Mouse (Mus musculus) heart, adult 2 months (tissue): ENCODE results near the gene Mtmr3. TPM values are rescaled to one million over a fixed set of nuclear protein-coding genes. Genes with fewer than 3 reads are reported as not detected.
"Not testable (repeated sequence)": the region's sequence is repeated elsewhere in the genome, so short reads cannot be mapped to it uniquely, and the experiment has no call there.

Source experiments
- DNase-seq, 2 experiments: peaks; one replicate each; pipeline ENCODE4 v3.0.0; 2021
- H3K27ac ChIP-seq: fragments of 200-600 bp; 2 replicates; pipeline ENCODE4 v1.8.1; 2022
- H3K27me3 ChIP-seq: fragments of 200-500 bp; 2 replicates; pipeline ENCODE4 v1.6.1; 2012; ENCODE audit warnings: mild to moderate bottlenecking, low read length, inconsistent platforms, mixed read lengths; ENCODE audit not compliant: control insufficient read depth, insufficient read depth
- H3K36me3 ChIP-seq: fragments of 200-500 bp; 2 replicates; pipeline ENCODE4 v1.6.1; 2012; ENCODE audit warnings: low read length, inconsistent platforms; ENCODE audit not compliant: control insufficient read depth, insufficient read depth
- H3K4me1 ChIP-seq: fragments of 200-500 bp; 2 replicates; pipeline ENCODE4 v1.6.1; 2011; ENCODE audit warnings: low read length; ENCODE audit not compliant: control insufficient read depth, insufficient read depth
- H3K4me3 ChIP-seq: fragments of 200-600 bp; 2 replicates; pipeline ENCODE4 v1.8.1; 2022
- H3K79me2 ChIP-seq: fragments of 200-500 bp; replicated peaks from 2 replicates; pipeline ENCODE4 v1.6.1; 2012; ENCODE audit warnings: mild to moderate bottlenecking, inconsistent platforms, low read length, moderate library complexity, mixed read lengths; ENCODE audit not compliant: control insufficient read depth, insufficient read depth
- H3K9ac ChIP-seq: fragments of 200-500 bp; 2 replicates; pipeline ENCODE4 v1.6.1; 2012; ENCODE audit warnings: low read depth, mild to moderate bottlenecking, control low read depth, inconsistent platforms, low read length, mixed read lengths
- CTCF ChIP-seq: fragments of 200-600 bp; IDR thresholded peaks from 2 replicates; pipeline ENCODE4 v1.8.1; 2022; ENCODE audit warnings: antibody characterized with exemption, mild to moderate bottlenecking, moderate library complexity
- EP300 ChIP-seq: fragments of 200-500 bp; IDR thresholded peaks from 2 replicates; pipeline ENCODE4 v1.6.1; 2011; ENCODE audit warnings: low read depth, low read length, control low read depth; ENCODE audit not compliant: insufficient read depth
- POLR2A ChIP-seq: fragments of 200-500 bp; IDR thresholded peaks from 2 replicates; pipeline ENCODE4 v1.6.1; 2011; ENCODE audit warnings: mild to moderate bottlenecking, low read depth, low read length, control low read depth; ENCODE audit not compliant: insufficient read depth
- WGBS: fragments of 180-500 bp; shearing (Covaris S2); methylation state at CpG from one replicate; pipeline ENCODE4 v1.1.7; 2018; 5-methylcytosine and 5-hydroxymethylcytosine counted together
- intact Hi-C: fragments of 180-260 bp; cut with DNase I; formaldehyde crosslinking; loops from one replicate; pipeline ENCODE4 v1.15.1; 2025
- polyA plus RNA-seq: library from polyadenylated mRNA; depleted of rRNA; stranded (reverse); fragments of >200 nt; gene quantifications from 2 replicates; pipeline ENCODE4 v1.2.3, GENCODE M21; 2012
- total RNA-seq, 2 experiments: library from RNA; stranded (reverse); gene quantifications; 2 replicates each; pipeline ENCODE4 v1.2.3; 2021

The Mtmr3 gene
- total and polyA plus RNA-seq, 3 experiments = 24.4 to 50.8 (median 43.9) TPM

DNA sequence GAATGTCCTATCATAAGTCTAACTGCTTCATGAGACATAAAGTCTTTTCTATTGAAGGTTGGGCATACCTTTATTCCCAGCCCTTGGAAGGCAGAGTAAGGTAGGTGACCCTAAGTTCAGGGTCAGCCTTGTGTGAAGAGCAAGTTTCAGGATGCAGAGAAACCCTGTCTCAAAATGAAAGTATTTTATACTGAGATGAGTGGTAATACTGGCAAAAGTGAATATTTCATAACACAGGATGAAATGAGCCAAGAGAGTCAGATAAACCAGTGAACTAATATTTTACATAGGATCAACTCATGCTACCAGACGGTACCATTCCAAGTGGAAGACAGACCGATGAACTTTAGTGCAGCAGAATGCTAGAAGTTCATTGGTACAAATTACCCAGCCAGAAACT, 3.7 kb upstream of the Mtmr3 start:
- Histone ChIP-seq H3K79me2 (peaks cover 2% of the 10 kb centered on the region; the same call in 1 of the 2 replicates), H3K4me3 (no peak overlapping the region), H3K27ac (peak overlapping the region; percentile 10; the same call in 1 of the 2 replicates), H3K4me1 (peaks cover 9% of the 10 kb centered on the region), H3K36me3 (peaks cover 2% of the 10 kb centered on the region; the same call in 1 of the 2 replicates), H3K9ac (no peak overlapping the region), H3K27me3 (no peaks in the 10 kb centered on the region)
- TF ChIP-seq CTCF (no peak), EP300 (no peak), POLR2A (no peak)
- 77% methylated on average over 2 of the region's 2 CpGs for WGBS
- intact Hi-C loops = no loop called here
- no peak for DNase-seq

DNA sequence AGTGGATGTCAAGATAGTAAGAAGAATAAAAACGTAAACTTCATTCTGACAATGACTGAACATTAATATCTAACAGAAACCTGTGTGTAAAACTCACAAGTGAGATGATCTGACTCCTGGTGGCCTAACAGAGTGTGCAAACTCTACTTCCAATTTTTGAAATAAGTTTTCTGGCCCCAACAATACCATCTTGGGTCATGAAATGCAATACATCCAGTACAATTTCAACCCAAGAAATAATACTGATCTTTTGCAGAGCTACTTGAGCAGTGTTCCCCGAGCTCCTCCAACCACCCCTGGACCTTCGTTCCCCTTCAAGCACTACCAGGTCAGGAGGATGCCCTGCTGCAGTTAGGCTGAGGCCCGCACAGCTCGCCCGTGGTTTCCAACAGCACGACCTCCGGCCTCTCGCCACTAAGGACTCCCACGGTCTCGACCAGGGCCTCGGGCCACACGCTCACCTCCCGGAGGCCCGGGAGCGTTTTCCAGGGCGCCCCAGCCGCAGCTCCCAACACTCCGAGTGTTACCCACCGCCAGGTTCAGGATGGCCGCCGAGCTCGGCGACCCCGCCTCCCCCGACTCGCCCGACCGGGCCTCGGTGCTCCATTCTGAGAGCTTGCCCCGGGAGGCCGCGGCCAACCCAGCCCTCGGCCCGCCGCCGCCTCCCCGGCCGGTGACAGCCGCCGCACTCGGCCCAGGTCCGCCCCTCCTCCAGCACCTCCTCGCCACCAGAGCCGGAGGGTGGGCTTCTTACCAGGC, 635 bp downstream of the Mtmr3 start:
- H3K79me2 ChIP-seq = peaks cover 4% of the 10 kb centered on the region; the same call in 1 of the 2 replicates
- no peak for DNase-seq
- H3K27ac ChIP-seq = peak overlapping the region; percentile 98

DNA sequence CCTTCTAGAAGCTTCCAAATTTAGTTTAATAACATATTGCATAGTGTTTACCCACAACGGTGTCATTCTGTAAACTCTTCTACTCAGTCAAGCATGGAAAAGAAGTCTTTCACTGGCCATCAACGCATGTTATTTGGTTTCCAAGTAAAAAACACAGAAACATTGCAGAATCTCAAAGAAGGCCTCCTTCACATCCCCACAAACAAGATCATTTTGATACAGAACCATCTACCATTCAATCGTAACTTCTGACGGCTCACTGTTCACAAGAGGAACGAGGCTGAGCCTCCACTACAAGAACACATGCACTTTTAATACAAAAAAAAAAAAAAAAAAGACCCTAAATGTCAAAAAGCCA, 1.2 kb downstream of the Mtmr3 start:
- peaks cover 15% of the 10 kb centered on the region for H3K4me1 ChIP-seq
- peak overlapping the region; percentile 47; the same call in 1 of the 2 replicates for H3K9ac ChIP-seq
- 8% methylated on average over 5 of the region's 5 CpGs for WGBS
- DNase-seq = no peak
- peaks cover 4% of the 10 kb centered on the region; the same call in 1 of the 2 replicates for H3K79me2 ChIP-seq
- no peak for TF ChIP-seq POLR2A
- no peak for TF ChIP-seq EP300
- TF ChIP-seq CTCF = no peak
- intact Hi-C loops = loop anchor here (5.0 kb wide), 2 partner anchors 61 to 109 kb away; partner anchors contain the start of genes Uqcr10 and Zmat5
- peak overlapping the region; percentile 92 for H3K4me3 ChIP-seq
- no peaks in the 10 kb centered on the region for H3K27me3 ChIP-seq
- peaks cover 18% of the 10 kb centered on the region for H3K36me3 ChIP-seq
- H3K27ac ChIP-seq = peak overlapping the region; percentile 98

More for the DNA sequence above, 635 bp downstream of the Mtmr3 start:
- under 1% methylated on average over 38 of the region's 45 CpGs for WGBS
- no peak for TF ChIP-seq EP300
- peak; percentile 44 for TF ChIP-seq CTCF
- H3K4me3 ChIP-seq = peak overlapping the region; percentile 92
- peaks cover 15% of the 10 kb centered on the region for H3K36me3 ChIP-seq
- H3K9ac ChIP-seq = peak overlapping the region; percentile 99
- peaks cover 15% of the 10 kb centered on the region for H3K4me1 ChIP-seq
- H3K27me3 ChIP-seq = no peaks in the 10 kb centered on the region
- intact Hi-C loops = loop anchor here (2.0 to 5.0 kb wide), 3 partner anchors 43 to 108 kb away; partner anchors contain the start of genes Ascc2, Uqcr10 and Zmat5

DNA sequence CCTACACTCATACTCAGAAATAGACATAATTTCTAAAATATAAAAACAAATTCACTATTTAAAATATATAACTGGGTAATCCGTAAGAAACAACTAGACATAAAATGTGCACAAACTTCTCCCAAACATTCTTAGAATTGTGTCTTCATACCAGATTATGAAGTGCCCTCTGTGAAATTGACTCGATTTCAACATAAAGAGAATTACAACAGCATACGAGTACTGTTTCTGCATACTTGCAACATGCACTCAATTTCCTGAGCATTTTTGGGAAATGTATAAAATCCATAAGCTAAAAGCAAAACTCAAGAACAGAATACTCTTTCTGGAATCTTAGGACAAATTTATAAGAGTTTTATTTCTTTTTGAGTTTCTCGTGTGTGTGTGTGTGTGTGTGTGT, 2.9 kb downstream of the Mtmr3 start:
- 66% methylated on average over 4 of the region's 4 CpGs for WGBS
- intact Hi-C loops = loop anchor here (5.0 kb wide), 2 partner anchors 60 to 110 kb away; partner anchors contain the start of genes Uqcr10 and Zmat5
- TF ChIP-seq CTCF (no peak), POLR2A (no peak), EP300 (no peak)
- H3K4me3 ChIP-seq = no peak overlapping the region
- no peak for DNase-seq
- no peaks in the 10 kb centered on the region for H3K27me3 ChIP-seq
- peaks cover 15% of the 10 kb centered on the region for H3K4me1 ChIP-seq
- H3K9ac ChIP-seq = no peak overlapping the region
- peaks cover 24% of the 10 kb centered on the region for H3K36me3 ChIP-seq
- peaks cover 4% of the 10 kb centered on the region for H3K79me2 ChIP-seq
- H3K27ac ChIP-seq = no peak overlapping the region

DNA sequence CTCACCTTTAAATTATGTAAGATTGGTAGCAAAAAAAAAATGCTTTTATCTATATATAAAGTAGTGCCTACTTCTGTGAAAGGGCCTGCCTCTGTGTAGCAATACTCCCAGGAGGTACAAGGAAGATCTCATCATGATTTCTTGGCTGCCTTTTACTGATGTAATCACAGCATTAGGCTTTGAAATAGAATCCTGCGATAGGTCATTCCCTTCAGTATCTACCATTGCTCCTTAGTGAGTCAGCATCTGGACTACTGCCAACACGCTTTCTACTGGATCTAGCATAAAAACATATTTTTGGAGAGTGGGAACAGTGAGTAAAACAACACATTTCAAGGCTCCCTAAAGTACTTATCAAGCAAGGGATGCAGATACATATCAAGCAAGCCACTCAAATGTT, 16.0 kb downstream of the Mtmr3 start:
- no peak overlapping the region for H3K9ac ChIP-seq
- peaks cover 5% of the 10 kb centered on the region for H3K79me2 ChIP-seq
- H3K4me1 ChIP-seq = peaks cover 9% of the 10 kb centered on the region
- H3K27ac ChIP-seq = no peak overlapping the region
- DNase-seq = peak; percentile 45 to 47
- no peaks in the 10 kb centered on the region for H3K27me3 ChIP-seq
- no peak overlapping the region for H3K4me3 ChIP-seq
- no peak for TF ChIP-seq POLR2A
- TF ChIP-seq CTCF = no peak
- TF ChIP-seq EP300 = no peak
- H3K36me3 ChIP-seq = peaks cover 9% of the 10 kb centered on the region
- 16% methylated on average over 2 of the region's 2 CpGs for WGBS
- intact Hi-C loops = no loop called here

DNA sequence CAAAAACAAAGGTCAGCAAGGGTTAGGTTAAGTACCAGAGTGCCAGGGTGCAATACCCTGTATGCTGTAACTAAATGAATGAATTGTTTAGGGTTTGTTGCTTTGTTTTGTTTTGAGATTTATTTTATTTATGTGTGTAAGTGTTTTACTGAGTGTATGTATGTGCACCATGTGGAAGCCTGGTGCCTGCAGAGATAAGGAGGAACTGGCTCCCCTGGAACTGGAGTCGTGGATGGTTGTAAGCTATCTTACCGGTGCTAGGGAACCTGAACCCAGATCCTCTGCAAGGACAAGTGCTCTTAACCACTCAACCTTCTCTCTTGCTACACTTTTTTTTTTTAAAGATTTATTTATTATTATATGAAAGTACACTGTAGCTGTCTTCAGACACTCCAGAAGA, 17.6 kb downstream of the Mtmr3 start:
- peaks cover 9% of the 10 kb centered on the region for H3K4me1 ChIP-seq
- WGBS = 67% methylated on average over 2 of the region's 2 CpGs
- no peaks in the 10 kb centered on the region for H3K27me3 ChIP-seq
- H3K9ac ChIP-seq = no peak overlapping the region
- DNase-seq = no peak
- no peak overlapping the region for H3K4me3 ChIP-seq
- intact Hi-C loops = no loop called here
- no peak overlapping the region for H3K27ac ChIP-seq
- peaks cover 10% of the 10 kb centered on the region for H3K36me3 ChIP-seq
- TF ChIP-seq CTCF (no peak), POLR2A (no peak), EP300 (no peak)
- peaks cover 5% of the 10 kb centered on the region for H3K79me2 ChIP-seq

DNA sequence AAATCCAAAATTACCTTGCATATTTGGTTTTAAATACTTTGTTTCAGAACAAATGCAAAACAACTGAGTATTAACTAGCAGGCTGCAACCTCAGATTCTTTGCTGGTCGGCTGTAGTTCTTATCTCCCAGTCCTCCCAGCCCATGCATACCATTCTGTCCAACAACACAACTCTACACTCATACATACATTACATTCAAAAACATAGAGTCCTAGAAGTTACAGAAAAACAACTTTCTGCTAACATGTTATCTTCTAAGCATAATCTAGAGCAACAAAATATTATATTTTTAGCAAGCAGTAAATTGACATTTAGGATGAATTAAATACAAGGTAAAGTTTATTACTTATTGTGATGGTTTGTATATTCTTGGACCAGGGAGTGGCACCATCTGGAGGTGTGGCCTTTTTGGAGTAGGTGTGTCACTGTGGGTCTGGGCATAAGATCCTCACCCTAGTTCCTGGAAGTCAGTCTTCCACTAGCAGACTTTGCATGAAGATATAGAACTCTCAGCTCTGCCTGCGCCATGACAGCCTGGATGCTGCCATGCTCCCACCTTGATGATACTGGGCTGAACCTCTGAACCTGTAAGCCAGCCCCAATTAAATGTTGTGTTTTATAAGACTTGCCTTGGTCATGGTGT, 18.5 kb downstream of the Mtmr3 start:
- Histone ChIP-seq H3K36me3 (peaks cover 11% of the 10 kb centered on the region), H3K4me1 (peaks cover 10% of the 10 kb centered on the region)
- H3K79me2 ChIP-seq, H3K27ac ChIP-seq, H3K9ac ChIP-seq, intact Hi-C loops, H3K4me3 ChIP-seq, H3K27me3 ChIP-seq, DNase-seq: not testable (repeated sequence)
- 66% methylated on average over 2 of the region's 2 CpGs for WGBS
